Mouse (Mus musculus): ENCODE results near the gene Zfp266.

The Zfp266 gene

DNA sequence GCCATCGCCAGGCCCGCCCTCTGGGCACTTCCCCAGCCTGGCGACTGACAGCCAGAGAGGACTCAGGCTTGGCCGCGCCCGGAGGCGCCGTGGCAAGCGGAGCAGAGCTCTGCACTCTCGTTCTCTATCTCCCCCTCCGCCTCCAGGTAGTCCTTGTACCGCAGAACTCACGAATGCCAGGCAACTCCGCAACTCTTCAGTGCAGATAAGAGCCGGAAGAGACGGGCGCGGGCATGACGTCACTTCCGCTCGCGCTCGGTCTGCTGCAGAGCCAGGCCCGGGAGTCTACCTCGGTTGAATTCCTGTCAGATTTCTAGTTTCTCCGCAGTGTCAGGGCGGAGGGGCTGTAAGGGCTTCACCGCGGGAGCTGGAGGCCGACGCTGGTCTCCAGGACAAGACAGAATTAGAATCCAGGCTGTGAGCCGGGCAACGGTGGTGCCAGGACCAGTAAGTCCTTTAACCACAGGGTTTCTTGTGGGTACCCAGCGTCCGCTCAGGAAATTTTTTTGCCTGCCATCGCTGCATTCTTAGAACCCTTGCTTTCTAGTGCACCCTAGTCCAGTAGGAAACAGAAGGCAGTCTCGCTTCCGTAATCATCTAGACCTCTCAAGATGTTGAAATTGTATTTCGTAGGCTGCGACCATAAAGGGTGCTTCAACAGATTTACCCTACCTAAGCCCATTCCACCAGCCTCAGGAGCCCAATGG lies 28.5 kb downstream of the Zfp266 start, which contains the start of gene Zfp426:
Zfp426 (minus strand) TSS at position 220 of the 707 bp plus-strand sequence.
- DNase-seq (ENCODE audit: low spot score), result peak; percentile 86

DNA sequence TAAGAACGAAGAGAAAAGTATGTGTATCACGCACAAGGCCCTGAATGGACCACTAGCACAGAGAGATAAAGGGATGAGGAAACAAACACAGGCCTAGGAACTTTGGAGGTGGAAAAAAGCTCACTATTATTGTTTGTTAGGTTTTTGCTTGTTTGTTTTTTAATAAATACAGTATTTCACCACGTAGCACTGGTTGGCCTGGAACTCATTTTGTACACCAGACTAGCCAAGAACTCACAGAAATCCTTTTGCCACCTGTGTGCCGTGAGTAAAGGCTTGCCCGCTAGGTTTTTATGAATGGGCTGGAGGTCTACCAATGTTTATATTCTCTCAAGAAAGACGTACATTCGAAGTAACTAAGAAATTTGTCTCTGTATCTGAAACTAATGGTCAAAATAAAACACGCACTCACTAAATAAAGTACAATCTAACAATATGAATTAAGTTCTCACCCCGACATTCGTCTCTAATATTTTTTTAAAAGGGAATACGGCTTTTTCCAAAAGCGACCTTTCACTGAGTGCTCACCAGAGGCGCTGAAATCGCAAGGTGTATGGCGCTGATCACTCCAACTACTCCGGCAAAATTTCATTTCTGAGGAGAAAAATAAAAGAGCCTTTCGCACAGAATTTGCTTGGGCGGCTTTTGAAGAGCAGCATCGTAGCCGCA lies 29.2 kb downstream of the Zfp266 start:
- DNase-seq (ENCODE audit: low spot score), result no peak

DNA sequence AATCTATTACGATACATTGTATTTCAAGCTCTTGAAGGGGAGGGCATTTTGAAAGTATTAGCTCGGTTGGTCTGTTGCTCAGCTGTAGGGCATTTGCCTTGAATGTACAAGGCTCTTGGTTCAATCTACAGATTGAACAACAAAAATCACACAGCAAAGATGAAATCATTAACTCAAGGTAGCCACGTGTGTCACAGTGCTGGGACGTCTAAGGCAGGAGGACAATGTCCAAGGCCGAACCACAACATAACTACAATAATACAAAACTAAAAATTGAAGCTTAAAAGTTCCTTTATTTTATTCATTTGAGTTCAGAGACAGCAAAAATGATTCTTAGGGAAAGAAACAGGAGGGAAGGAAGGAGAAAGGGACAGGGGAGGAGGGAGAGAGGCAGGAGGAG lies 31.7 kb downstream of the Zfp266 start:
- DNase-seq (ENCODE audit: low spot score), result no peak

DNA sequence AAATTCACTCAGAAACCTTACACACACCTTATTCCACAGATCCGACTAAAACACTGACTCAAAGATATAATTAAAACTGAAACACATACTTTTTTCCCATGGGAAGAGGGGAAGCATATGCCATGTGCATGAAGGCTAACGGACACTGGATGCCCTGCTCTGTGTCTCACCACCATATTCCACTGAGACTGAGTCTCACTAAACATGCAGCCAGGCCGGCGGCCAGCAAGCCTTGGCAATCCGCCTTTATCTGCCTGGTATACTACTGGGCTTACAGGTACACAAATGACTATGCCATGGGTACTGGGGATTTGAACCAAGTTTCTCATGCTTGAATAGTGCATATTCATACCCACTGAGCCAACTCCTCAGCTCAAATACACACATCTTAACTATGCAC lies 41.8 kb downstream of the Zfp266 start:
- DNase-seq (ENCODE audit: low spot score), result no peak

DNA sequence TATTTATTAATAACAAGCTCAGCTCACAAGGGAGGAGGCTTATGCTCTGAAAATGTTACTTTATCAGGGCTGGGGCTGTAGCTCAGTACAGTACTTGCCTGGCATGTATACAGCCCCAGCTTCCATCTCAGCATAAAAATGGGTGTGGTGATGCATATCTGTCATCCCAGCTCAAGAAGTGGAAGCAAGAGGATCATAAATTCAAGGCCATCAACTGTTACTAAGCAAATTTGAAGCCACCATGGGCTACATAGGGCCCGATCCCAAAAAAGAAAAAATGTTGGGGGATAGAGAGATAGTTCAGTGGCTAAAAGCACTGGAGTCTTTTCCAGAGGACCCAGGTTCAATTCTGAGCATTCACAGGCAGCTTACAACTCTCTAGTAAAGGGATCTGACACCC lies 44.6 kb downstream of the Zfp266 start:
- DNase-seq (ENCODE audit: low spot score), result no peak

DNA sequence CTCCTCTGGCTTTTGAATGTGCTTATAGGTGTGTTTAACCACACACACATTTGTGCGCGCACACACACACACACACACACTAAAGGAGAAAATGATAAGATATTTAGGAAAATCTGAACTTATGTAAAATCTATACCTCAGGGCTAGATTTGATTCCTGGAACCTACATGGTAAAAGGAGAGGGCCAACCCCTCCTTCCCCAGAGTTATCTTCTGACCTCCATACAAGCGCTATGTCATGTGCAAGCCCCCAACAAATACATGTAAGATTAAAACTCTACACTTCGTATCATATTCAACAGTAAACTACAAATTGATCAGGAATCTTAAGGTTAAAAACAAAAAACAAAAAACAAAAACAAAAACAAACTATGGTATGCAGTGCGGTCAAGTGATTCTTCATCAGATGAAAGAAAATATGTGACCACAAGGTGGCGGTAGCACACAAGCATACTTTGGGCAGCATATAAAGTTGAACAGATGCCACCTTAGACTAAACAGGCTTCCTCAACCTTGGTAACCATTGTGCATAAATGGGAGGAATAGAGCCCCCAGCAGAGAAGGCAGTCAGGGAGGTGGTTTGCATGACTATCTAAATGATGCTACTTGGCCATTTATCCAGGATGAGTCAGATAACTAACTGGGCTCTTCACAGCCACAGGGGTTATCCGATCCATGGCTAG lies 54.3 kb downstream of the Zfp266 start:
- peak; percentile 80 for DNase-seq (ENCODE audit: low spot score)

DNA sequence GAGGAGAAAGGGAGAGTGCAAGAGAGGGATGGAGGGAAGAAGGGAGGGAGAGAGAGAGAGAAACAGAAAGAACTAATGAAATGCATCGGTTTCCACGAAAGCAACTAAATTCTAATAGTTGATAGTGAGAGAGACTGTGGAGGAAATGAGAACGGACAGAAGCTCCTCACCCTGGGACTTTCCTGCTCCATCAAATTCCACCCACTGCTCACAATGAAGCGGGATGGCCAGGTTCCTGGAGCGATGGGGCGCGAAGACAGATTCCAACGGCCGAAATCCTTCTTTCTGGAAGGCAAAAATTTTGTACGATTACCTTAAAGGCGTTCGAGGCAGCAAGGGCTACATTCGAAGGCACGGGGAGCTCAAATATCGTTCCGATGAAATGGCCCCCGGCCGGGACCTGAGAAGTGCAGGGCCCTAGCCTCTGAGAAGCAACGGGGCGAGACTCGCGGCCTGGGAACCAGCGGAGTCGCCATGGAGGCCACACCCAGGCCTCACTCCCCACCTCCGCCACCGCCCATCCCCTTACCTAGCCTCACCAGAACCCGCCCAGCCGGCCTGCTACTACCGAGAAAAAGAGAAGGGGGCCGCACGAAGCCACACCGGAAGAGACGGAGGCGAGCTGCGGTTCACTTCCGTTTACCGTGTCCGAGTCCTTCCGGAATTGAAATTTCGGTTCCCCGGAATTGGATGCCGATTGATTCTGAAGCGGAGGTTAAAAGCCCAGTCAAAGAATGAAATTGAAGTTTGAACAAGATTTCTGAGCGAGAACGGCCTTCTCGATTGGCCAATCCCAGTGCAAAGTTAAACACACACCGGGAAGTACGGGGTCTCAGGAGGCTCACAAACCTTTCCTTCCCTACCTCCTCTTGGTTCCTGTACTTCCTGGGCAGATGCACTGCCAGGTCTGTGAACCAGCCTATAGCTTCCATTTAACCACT lies 61.6 kb downstream of the Zfp266 start, which contains the start of gene Zfp26:
Zfp26 (minus strand) TSS at position 786 of the 941 bp plus-strand sequence.
- DNase-seq (ENCODE audit: low spot score), result peak; percentile 81

DNA sequence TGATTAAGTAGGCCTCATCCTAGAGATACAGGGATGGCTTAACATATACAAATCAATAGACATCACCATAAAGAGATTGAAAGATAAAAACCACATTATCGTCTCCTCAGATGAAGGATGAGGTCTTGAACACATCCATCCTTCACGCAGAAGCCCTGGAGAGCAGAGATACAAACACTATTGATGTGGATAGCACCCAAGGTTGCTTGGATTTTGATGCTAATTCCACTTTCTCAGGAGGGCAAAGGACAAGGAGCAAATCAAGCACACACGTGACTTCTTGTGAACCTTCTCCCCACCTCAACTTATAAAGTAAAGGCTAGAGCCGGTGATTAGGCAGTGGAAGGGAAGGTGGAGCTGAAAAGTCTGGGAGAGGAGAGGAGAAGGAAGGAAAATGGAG lies 67.6 kb downstream of the Zfp266 start:
- no peak for DNase-seq (ENCODE audit: low spot score)

DNA sequence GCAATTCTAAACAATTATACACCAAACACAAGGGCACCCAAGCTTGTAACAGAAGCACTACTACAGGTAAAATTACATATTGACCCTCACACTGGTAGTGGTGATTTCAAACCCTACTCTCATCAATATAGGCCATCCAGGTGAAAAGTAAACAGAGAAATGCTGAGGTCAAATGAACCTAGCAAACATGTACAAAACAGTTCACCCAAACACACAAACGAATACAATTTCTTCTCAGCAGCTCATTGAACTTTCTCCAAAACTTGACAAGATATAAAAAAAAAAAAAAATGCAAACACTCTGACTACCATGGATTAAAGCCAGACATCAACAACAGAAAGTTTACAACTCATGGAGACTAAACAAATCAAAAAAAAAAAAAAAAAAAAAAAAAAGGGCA lies 69.7 kb downstream of the Zfp266 start:
- DNase-seq (ENCODE audit: low spot score), result no peak

Measured in adipocyte (in vitro differentiated cells).